In the genomic region with DNA sequence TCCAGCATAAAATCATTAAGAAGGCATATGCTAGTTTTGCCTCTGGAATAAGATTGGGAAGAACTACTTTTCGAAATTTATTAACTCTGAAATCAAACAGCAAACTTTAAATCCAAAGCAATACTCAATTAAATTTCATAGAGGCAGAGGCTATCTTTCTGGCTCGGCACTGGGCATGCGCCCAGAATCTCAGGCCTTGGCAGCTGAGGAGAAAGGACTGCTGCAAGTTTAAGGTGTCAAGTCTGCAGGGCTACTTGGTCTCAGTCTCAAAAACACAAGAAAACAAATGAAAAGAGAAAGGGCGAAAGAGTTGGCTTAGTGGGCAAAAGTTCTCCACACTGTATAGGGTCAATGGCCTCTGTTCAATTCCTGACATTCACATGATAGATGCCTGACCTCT, we compare ENCODE assay signal across 11 mouse cellular contexts.
"Had no signal": no experiment of that assay in that cellular context is flagged by ENCODE, and none has a peak within 500 bp of the region (broad histone marks: within the 10 kb centered on the region; RNA-seq: fewer than 3 reads in every experiment).

No protein-coding gene starts in this region.

- H3K27ac ChIP-seq: limb, embryonic 15.5 days; liver, embryonic 12.5 days; lung, embryonic 15.5 days; midbrain, embryonic 12.5 days; neural tube, embryonic 13.5 days had no signal

- H3K9ac ChIP-seq: limb, embryonic 15.5 days; liver, embryonic 12.5 days; lung, embryonic 15.5 days; midbrain, embryonic 12.5 days; neural tube, embryonic 13.5 days had no signal

- H3K9me3 ChIP-seq: limb, embryonic 15.5 days; liver, embryonic 12.5 days; lung, embryonic 15.5 days; midbrain, embryonic 12.5 days; neural tube, embryonic 13.5 days had no signal

- H3K4me3 ChIP-seq: limb, embryonic 15.5 days; liver, embryonic 12.5 days; lung, embryonic 15.5 days; midbrain, embryonic 12.5 days; neural tube, embryonic 13.5 days had no signal

- H3K27me3 ChIP-seq: limb, embryonic 15.5 days; liver, embryonic 12.5 days; lung, embryonic 15.5 days; midbrain, embryonic 12.5 days; neural tube, embryonic 13.5 days had no signal

- DNase-seq: kidney, postnatal 25 days; layer of hippocampus, adult 9-11 months; layer of hippocampus, postnatal 36 days; right cerebral cortex, adult 18-20 months; right cerebral cortex, postnatal 25 days; thymus, postnatal 36 days had no signal

- H3K4me1 ChIP-seq: liver, embryonic 12.5 days; lung, embryonic 15.5 days had no signal

- H3K36me3 ChIP-seq: limb, embryonic 15.5 days; liver, embryonic 12.5 days; lung, embryonic 15.5 days; midbrain, embryonic 12.5 days; neural tube, embryonic 13.5 days had no signal
